Mouse (Mus musculus): ENCODE data around the gene Hcfc1r1.

- TF ChIP-seq EP300 (IDR thresholded peaks at IDR 0.05; ENCODE audit: low read depth) (no peak), CTCF (IDR thresholded peaks at IDR 0.05; ENCODE audit: low read depth) (no peak)
Measured at GRCm38 (mm10) chr17:23675127-23675526, 1.7 kb downstream of the Hcfc1r1 start.

All from liver, postnatal 0 days (tissue).